Mouse (Mus musculus) left cerebral cortex, postnatal 25 days (tissue): ENCODE measurements at regions not wholly inside any gene's neighbourhood (a gene's known extent, or its start where the extent isn't known, plus 50 kb on each side); places are given as distances from the start of the nearest gene placed in this dataset.
A peak's percentile ranks its signal among the peaks of the same experiment; 100 is the strongest.

Experiments used
- DNase-seq, 2 experiments: peaks; one replicate each; pipeline ENCODE4 v3.0.0; 2022; ENCODE audit warnings: low spot score in 2 of 2, mixed read lengths in 1 of 2
- intact Hi-C: fragments of 180-260 bp; cut with DNase I; formaldehyde crosslinking; loops from one replicate; pipeline ENCODE4 v1.15.1; 2025

DNA sequence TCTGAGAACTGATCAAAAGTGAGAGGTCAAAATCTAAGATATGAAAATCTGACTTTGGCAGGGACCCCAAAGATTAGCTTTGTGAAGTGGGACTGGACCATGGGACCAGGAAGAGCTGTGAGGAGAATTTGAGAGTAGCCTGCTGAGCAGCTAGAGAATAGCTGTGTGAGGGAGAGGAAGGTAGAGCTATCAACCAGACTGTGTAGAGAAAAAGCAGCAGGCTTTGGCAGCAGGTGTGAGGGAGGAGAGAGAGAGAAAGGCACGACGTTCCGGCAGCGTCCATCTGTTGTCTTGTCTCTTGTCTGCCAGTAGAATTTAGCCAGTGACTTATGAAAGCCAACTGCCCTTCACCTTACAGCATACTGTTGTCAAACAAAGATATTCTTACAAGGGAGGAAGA is 412.1 kb downstream of the Slitrk2 start:
- peak; percentile 4 to 45 for DNase-seq
- intact Hi-C loops, result no loop called here

DNA sequence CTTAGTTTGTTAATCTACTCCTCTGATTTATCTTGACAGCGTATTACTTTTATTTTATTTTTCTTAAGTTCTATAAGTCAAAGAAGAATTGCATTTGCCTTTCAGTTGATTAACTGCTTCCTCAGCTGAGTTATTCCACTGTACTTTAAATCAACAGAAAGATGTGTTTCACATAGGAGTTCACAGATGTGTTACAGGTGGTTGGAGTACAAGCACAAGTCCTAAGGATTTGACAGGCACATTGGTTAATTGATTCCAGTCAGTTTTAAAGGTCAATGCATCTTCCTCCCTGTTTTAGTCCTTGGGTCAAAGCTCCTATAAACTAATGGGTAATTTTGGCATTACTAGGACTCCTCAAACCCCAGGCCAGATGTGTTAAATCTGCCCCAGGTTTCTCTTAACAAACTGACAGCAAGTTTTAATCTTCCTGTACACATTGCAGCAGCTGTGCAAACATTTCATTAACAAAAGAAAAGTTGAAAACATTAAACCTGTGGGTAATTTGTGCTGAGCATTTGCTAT is 413.5 kb downstream of the Slitrk2 start:
- intact Hi-C loops, result no loop called here
- DNase-seq, result no peak

DNA sequence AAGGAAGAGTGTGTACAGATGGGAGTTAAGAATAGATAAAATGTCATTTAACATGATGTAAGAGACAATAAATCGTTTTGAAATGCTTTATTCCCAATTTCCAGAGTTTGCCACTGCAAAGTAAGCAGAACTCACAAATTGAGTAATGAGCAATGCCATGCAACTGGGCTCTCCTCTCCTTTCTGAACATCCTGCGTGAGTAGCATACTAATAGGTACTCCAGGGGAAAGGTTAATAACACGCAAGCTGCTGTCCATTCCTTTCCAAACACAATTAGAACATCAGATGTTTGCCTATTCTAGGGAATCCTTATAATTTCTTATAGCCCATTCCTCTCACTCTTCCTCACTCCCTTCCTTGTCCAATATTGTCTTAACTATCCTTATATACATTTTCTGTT is 443.3 kb downstream of the Slitrk2 start:
- intact Hi-C loops, result no loop called here
- DNase-seq, result no peak
